Mouse (Mus musculus) liver, embryonic 14.5 days (tissue): ENCODE measurements around the gene Rpl23a.

Source experiments
- CTCF ChIP-seq: IDR thresholded peaks from 2 replicates; pipeline ENCODE4 v1.5.1; 2016; ENCODE audit warnings: antibody characterized with exemption, low read depth, control low read depth
- EP300 ChIP-seq: IDR thresholded peaks from 2 replicates; pipeline ENCODE4 v1.6.1; 2016; ENCODE audit warnings: antibody characterized with exemption, low read depth

- TF ChIP-seq CTCF (no peak), EP300 (no peak)
Observed at GRCm38 (mm10) chr11:78166161-78166560, 17.2 kb downstream of the Rpl23a start.
